Mouse (Mus musculus) forebrain, embryonic 15.5 days (tissue): ENCODE results near the gene Tor3a. TPM values are rescaled to one million over a fixed set of nuclear protein-coding genes. Genes with fewer than 3 reads are reported as not detected.
A peak's percentile ranks its signal among the peaks of the same experiment; 100 is the strongest.

ENCODE experiments used
- ATAC-seq: fragments of 200-750 bp; cut with Nextera tagmentation; replicated peaks from 2 replicates; pipeline ENCODE4 v1.8.0; 2017; ENCODE audit warnings: mild to moderate bottlenecking, moderate TSS enrichment, moderate library complexity
- H3K27ac ChIP-seq: fragments of 300-500 bp; sonication (generic); replicated peaks from 2 replicates; pipeline ENCODE4 v1.5.1; 2015; ENCODE audit warnings: mild to moderate bottlenecking, inconsistent platforms
- H3K27me3 ChIP-seq: fragments of 300-500 bp; sonication (generic); 2 replicates; pipeline ENCODE4 v1.6.1; 2015; ENCODE audit warnings: inconsistent platforms
- H3K36me3 ChIP-seq: fragments of 300-500 bp; sonication (generic); 2 replicates; pipeline ENCODE4 v1.6.1; 2015; ENCODE audit warnings: mild to moderate bottlenecking, inconsistent platforms
- H3K4me1 ChIP-seq: fragments of 300-500 bp; sonication (generic); 2 replicates; pipeline ENCODE4 v1.6.1; 2015; ENCODE audit warnings: inconsistent platforms
- H3K4me2 ChIP-seq: fragments of 300-500 bp; sonication (generic); replicated peaks from 2 replicates; pipeline ENCODE4 v1.6.1; 2015; ENCODE audit warnings: mild to moderate bottlenecking, inconsistent platforms
- H3K4me3 ChIP-seq: fragments of 300-500 bp; sonication (generic); 2 replicates; pipeline ENCODE4 v1.5.1; 2015; ENCODE audit warnings: mild to moderate bottlenecking, inconsistent platforms
- H3K9ac ChIP-seq: fragments of 300-500 bp; sonication (generic); replicated peaks from 2 replicates; pipeline ENCODE4 v1.6.1; 2015; ENCODE audit warnings: mild to moderate bottlenecking, inconsistent platforms
- H3K9me3 ChIP-seq: fragments of 300-500 bp; sonication (generic); 2 replicates; pipeline ENCODE4 v1.6.1; 2016; ENCODE audit warnings: inconsistent platforms
- WGBS: fragments of 180-500 bp; shearing (Covaris S2); methylation state at CpG from one replicate; pipeline ENCODE4 v1.1.7; 2015; ENCODE audit warnings: mixed read lengths; 5-methylcytosine and 5-hydroxymethylcytosine counted together
- polyA plus RNA-seq: library from polyadenylated mRNA; unstranded; fragments of >200 nt; fragmentation: Nextera tagmentation; extraction: Ambion mirVana; gene quantifications from 2 replicates; pipeline ENCODE4 v1.2.1, GENCODE M21; 2015

Gene Tor3a
- 3.9 and 4.0 TPM in 2 replicates for polyA plus RNA-seq

GRCm38 (mm10) chr1:156674195-156675000 lies at the start of gene Tor3a:
TSS of gene Tor3a (minus strand) at chr1:156674356.
- no peaks in the 10 kb centered on the region for H3K9me3 ChIP-seq
- peak within 1 kb of the TSS; percentile 97 for H3K4me2 ChIP-seq
- peak; percentile 78 for ATAC-seq
- no peak within 1 kb of the TSS for H3K27ac ChIP-seq
- no peaks in the 10 kb centered on the region for H3K36me3 ChIP-seq
- H3K4me1 ChIP-seq = peaks cover 13% of the 10 kb centered on the region
- H3K4me3 ChIP-seq = peak within 1 kb of the TSS; percentile 52
- WGBS = 6% methylated on average over 37 of the region's 37 CpGs
- no peaks in the 10 kb centered on the region; the same call in 1 of the 2 replicates for H3K27me3 ChIP-seq
- peak within 1 kb of the TSS; percentile 50 for H3K9ac ChIP-seq

GRCm38 (mm10) chr1:156722089-156722488 lies 47.9 kb upstream of the Tor3a start:
- peaks cover 15% of the 10 kb centered on the region for H3K4me1 ChIP-seq
- H3K36me3 ChIP-seq = no peaks in the 10 kb centered on the region
- H3K27me3 ChIP-seq = no peaks in the 10 kb centered on the region
- no peak overlapping the region for H3K4me3 ChIP-seq
- H3K9me3 ChIP-seq = no peaks in the 10 kb centered on the region
- 62% methylated on average over 6 of the region's 6 CpGs for WGBS
- H3K27ac ChIP-seq = no peak overlapping the region
- H3K9ac ChIP-seq = no peak overlapping the region
- ATAC-seq = no peak
- H3K4me2 ChIP-seq = no peak overlapping the region

GRCm38 (mm10) chr1:156720046-156720445 lies 45.9 kb upstream of the Tor3a start:
- H3K36me3 ChIP-seq = no peaks in the 10 kb centered on the region
- H3K9ac ChIP-seq = no peak overlapping the region
- no peak for ATAC-seq
- no peak overlapping the region for H3K4me3 ChIP-seq
- H3K4me1 ChIP-seq = peaks cover 16% of the 10 kb centered on the region
- no peaks in the 10 kb centered on the region for H3K9me3 ChIP-seq
- H3K4me2 ChIP-seq = no peak overlapping the region
- no peak overlapping the region for H3K27ac ChIP-seq
- H3K27me3 ChIP-seq = no peaks in the 10 kb centered on the region
- 51% methylated on average over 4 of the region's 4 CpGs for WGBS

- ATAC-seq = peak; percentile 98
- H3K36me3 ChIP-seq = no peaks in the 10 kb centered on the region
- 1% methylated on average over 41 of the region's 47 CpGs for WGBS
- peak within 1 kb of the TSS; percentile 96 for H3K4me3 ChIP-seq
- peak within 1 kb of the TSS; percentile 87 for H3K27ac ChIP-seq
- peak within 1 kb of the TSS; percentile 61 for H3K4me2 ChIP-seq
- H3K4me1 ChIP-seq = peaks cover 16% of the 10 kb centered on the region
- H3K9me3 ChIP-seq = no peaks in the 10 kb centered on the region
- H3K27me3 ChIP-seq = no peaks in the 10 kb centered on the region
- peak within 1 kb of the TSS; percentile 91 for H3K9ac ChIP-seq
These were observed 45.0 kb upstream of the Tor3a start, which contains the start of gene Fam20b for GRCm38 (mm10) chr1:156718950-156719805. TSS of gene Fam20b (minus strand) at chr1:156719086.

GRCm38 (mm10) chr1:156718286-156718949 lies 44.3 kb upstream of the Tor3a start:
- Histone ChIP-seq H3K4me1 (peaks cover 16% of the 10 kb centered on the region), H3K4me3 (peak overlapping the region; percentile 96), H3K9ac (peak overlapping the region; percentile 91), H3K9me3 (no peaks in the 10 kb centered on the region), H3K27ac (peak overlapping the region; percentile 87), H3K4me2 (peak overlapping the region; percentile 61), H3K27me3 (no peaks in the 10 kb centered on the region), H3K36me3 (no peaks in the 10 kb centered on the region)
- under 1% methylated on average over 55 of the region's 73 CpGs for WGBS
- peak; percentile 86 for ATAC-seq

- peaks cover 16% of the 10 kb centered on the region for H3K4me1 ChIP-seq
- peak overlapping the region; percentile 87 for H3K27ac ChIP-seq
- H3K36me3 ChIP-seq = no peaks in the 10 kb centered on the region
- peak overlapping the region; percentile 96 for H3K4me3 ChIP-seq
- peak overlapping the region; percentile 91 for H3K9ac ChIP-seq
- H3K27me3 ChIP-seq = no peaks in the 10 kb centered on the region
- H3K9me3 ChIP-seq = no peaks in the 10 kb centered on the region
- H3K4me2 ChIP-seq = peak overlapping the region; percentile 61
- ATAC-seq = no peak; the same call in 1 of the 2 replicates
- 10% methylated on average over 13 of the region's 13 CpGs for WGBS
These were observed 43.7 kb upstream of the Tor3a start for GRCm38 (mm10) chr1:156717751-156718285.

GRCm38 (mm10) chr1:156716681-156717080 lies 42.5 kb upstream of the Tor3a start:
- no peak overlapping the region for H3K4me2 ChIP-seq
- no peak overlapping the region for H3K4me3 ChIP-seq
- H3K36me3 ChIP-seq = no peaks in the 10 kb centered on the region
- ATAC-seq = no peak
- H3K27me3 ChIP-seq = no peaks in the 10 kb centered on the region
- no peak overlapping the region for H3K9ac ChIP-seq
- H3K4me1 ChIP-seq = peaks cover 16% of the 10 kb centered on the region
- 92% methylated on average over 6 of the region's 6 CpGs for whole genome bisulfite sequencing
- no peaks in the 10 kb centered on the region for H3K9me3 ChIP-seq
- H3K27ac ChIP-seq = no peak overlapping the region

GRCm38 (mm10) chr1:156710472-156711098 lies 36.4 kb upstream of the Tor3a start:
- H3K4me3 ChIP-seq = no peak overlapping the region
- H3K36me3 ChIP-seq = peaks cover 3% of the 10 kb centered on the region; the same call in 1 of the 2 replicates
- H3K27me3 ChIP-seq = no peaks in the 10 kb centered on the region
- no peak overlapping the region for H3K27ac ChIP-seq
- H3K9me3 ChIP-seq = no peaks in the 10 kb centered on the region
- H3K4me2 ChIP-seq = no peak overlapping the region
- peaks cover 6% of the 10 kb centered on the region; the same call in 1 of the 2 replicates for H3K4me1 ChIP-seq
- 50% methylated on average over 10 of the region's 10 CpGs for WGBS
- no peak overlapping the region for H3K9ac ChIP-seq
- ATAC-seq = no peak

- WGBS = 89% methylated on average over 3 of the region's 3 CpGs
- no peak for ATAC-seq
- H3K4me3 ChIP-seq = no peak overlapping the region
These were observed 34.5 kb upstream of the Tor3a start for GRCm38 (mm10) chr1:156708672-156709071.

GRCm38 (mm10) chr1:156705696-156706285 lies 31.6 kb upstream of the Tor3a start:
- peaks cover 28% of the 10 kb centered on the region for H3K36me3 ChIP-seq
- H3K9ac ChIP-seq = no peak overlapping the region
- H3K27me3 ChIP-seq = no peaks in the 10 kb centered on the region
- no peaks in the 10 kb centered on the region for H3K9me3 ChIP-seq
- 88% methylated on average over 10 of the region's 10 CpGs for WGBS
- no peak overlapping the region for H3K4me3 ChIP-seq
- no peak for ATAC-seq
- H3K4me2 ChIP-seq = no peak overlapping the region
- H3K4me1 ChIP-seq = 0 out of 2 replicates have a peak, but pooled peaks cover under 1% of the 10 kb centered on the region
- no peak overlapping the region for H3K27ac ChIP-seq

More at GRCm38 (mm10) chr1:156708672-156709071, 34.5 kb upstream of the Tor3a start:
- no peak overlapping the region for H3K4me2 ChIP-seq
- peaks cover 15% of the 10 kb centered on the region; the same call in 1 of the 2 replicates for H3K36me3 ChIP-seq
- H3K27me3 ChIP-seq = no peaks in the 10 kb centered on the region
- H3K9ac ChIP-seq = no peak overlapping the region
- peaks cover 6% of the 10 kb centered on the region; the same call in 1 of the 2 replicates for H3K4me1 ChIP-seq
- H3K9me3 ChIP-seq = no peaks in the 10 kb centered on the region
- H3K27ac ChIP-seq = no peak overlapping the region

GRCm38 (mm10) chr1:156703444-156703843 lies 29.3 kb upstream of the Tor3a start:
- 91% methylated on average over 4 of the region's 4 CpGs for WGBS
- Histone ChIP-seq H3K36me3 (peaks cover 45% of the 10 kb centered on the region), H3K9ac (no peak overlapping the region), H3K27ac (no peak overlapping the region), H3K27me3 (no peaks in the 10 kb centered on the region), H3K4me2 (no peak overlapping the region), H3K4me3 (no peak overlapping the region), H3K9me3 (no peaks in the 10 kb centered on the region), H3K4me1 (no peaks in the 10 kb centered on the region)
- ATAC-seq = no peak
